Mouse (Mus musculus): ENCODE data around the gene Ptcd3. TPM values are rescaled to one million over a fixed set of nuclear protein-coding genes. Genes with fewer than 3 reads are reported as not detected.

The Ptcd3 gene
- total and polyA plus RNA-seq, 3 experiments, result 41.9 to 118 (median 112) TPM

DNA sequence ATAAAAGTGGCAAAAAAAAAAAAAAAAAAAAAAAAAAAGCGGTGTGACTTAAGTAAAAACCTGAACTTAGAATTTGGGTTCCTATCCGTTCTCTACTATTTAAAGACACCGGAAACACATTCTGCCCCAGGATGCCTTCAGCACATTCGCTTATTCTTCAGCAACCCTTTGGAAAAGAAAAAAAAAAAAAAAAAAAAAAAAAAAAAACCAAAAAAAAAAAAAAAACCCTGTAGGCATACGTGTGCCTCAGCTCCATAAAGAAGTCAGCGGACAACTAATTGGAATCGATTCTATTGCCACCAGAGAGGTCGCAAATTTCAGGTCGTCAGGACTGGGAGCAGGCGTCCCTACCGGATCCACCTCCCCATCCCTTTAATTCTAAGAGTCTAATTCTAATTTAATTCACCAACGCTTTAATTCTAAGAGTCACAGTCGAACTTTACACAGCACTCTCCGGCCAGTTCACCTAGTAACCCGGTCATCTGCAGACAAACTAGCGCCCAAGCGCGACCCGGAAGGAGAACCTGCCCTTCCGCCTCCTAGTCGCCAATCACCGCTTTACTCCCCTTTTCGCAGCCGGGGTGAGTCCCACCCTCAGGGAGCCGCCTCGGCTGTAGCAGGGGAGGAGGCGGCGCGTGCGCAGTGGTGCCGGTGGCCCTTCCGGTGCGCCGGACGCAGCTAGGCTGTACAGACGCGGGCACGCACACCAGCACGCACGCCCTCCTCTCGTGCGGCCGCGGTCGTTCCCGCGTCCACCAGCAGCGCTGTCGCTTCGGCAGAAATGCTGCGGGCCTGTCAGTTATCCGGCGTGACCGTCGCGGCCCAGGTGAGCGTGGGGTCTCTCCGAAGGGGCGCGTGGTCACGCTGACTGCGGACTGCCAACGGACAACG, 77.6 kb downstream of the Ptcd3 start, which contains the start of gene Immt:
TSS of gene Immt (plus strand) at position 642 of the 891 bp plus-strand sequence.
- Histone ChIP-seq H3K9ac (ENCODE audit: low read depth, low read length) (peak within 1 kb of the TSS; percentile 86), H3K4me3 (peak within 1 kb of the TSS; percentile 85), H3K27me3 (ENCODE audit: control insufficient read depth, insufficient read depth, low read length) (no peaks in the 10 kb centered on the region), H3K4me1 (ENCODE audit: control insufficient read depth, insufficient read depth, low read length) (peaks cover 1% of the 10 kb centered on the region; the same call in 1 of the 2 replicates), H3K79me2 (replicated peaks; ENCODE audit: control insufficient read depth, insufficient read depth, low read length) (no peaks in the 10 kb centered on the region), H3K36me3 (ENCODE audit: control insufficient read depth, insufficient read depth, low read length) (peaks cover 7% of the 10 kb centered on the region), H3K27ac (peak within 1 kb of the TSS; percentile 93)
- TF ChIP-seq POLR2A (IDR thresholded peaks at IDR 0.05; ENCODE audit: insufficient read depth, low read depth, low read length) (peak; percentile 91), EP300 (IDR thresholded peaks at IDR 0.05; ENCODE audit: insufficient read depth, low read depth, low read length) (0 out of 2 replicates have a peak, but pooled peaks have one; percentile 56), CTCF (IDR thresholded peaks at IDR 0.05) (0 out of 2 replicates have a peak, but pooled peaks have one; percentile 12)
- under 1% methylated on average over 64 of the region's 64 CpGs for WGBS
- intact Hi-C loops (cut with DNase I), result loop anchor here (1.0 kb wide), 1 partner anchor 8 kb away; no protein-coding TSS in a partner anchor
- peak; percentile 96 to 98 for DNase-seq

Other genes starting within 250 kb of the Ptcd3 start
- 10 to 100 TPM; 16.7 to 18.4 TPM for gene Reep1, start 201.2 kb downstream of the Ptcd3 start, total RNA-seq (2021)
- 12.1 and 25.0 TPM in 2 replicates for gene Reep1, start 201.2 kb downstream of the Ptcd3 start, polyA plus RNA-seq (2012; rRNA removed)
- gene Mrpl35, start 81.8 kb downstream of the Ptcd3 start, total RNA-seq (2021), result 10 to 100 TPM; 48.2 to 49.0 TPM
- 14.3 and 23.9 TPM in 2 replicates for gene Mrpl35, start 81.8 kb downstream of the Ptcd3 start, polyA plus RNA-seq (2012; rRNA removed)
- gene Immt, start 77.4 kb downstream of the Ptcd3 start, total RNA-seq (2021), result 100 to 1,000 TPM; 552 to 624 TPM
- 174 and 279 TPM in 2 replicates for gene Immt, start 77.4 kb downstream of the Ptcd3 start, polyA plus RNA-seq (2012; rRNA removed)
- 10 to 100 TPM; 41.6 to 46.2 TPM for gene Polr1a, start 303 bp upstream of the Ptcd3 start, total RNA-seq (2021)
- gene Polr1a, start 303 bp upstream of the Ptcd3 start, polyA plus RNA-seq (2012; rRNA removed), result 16.1 and 21.7 TPM in 2 replicates
- gene St3gal5, start 188.8 kb upstream of the Ptcd3 start, total RNA-seq (2021), result 10 to 100 TPM; 67.6 to 78.4 TPM
- gene St3gal5, start 188.8 kb upstream of the Ptcd3 start, polyA plus RNA-seq (2012; rRNA removed), result 39.7 and 50.8 TPM in 2 replicates

All from heart, adult 2 months (tissue).